Mouse (Mus musculus): Measurements from ENCODE around the gene Ddah2.

- TF ChIP-seq CTCF (IDR thresholded peaks at IDR 0.05; ENCODE audit: low read depth): no peak
- TF ChIP-seq EP300 (IDR thresholded peaks at IDR 0.05; ENCODE audit: low read depth): no peak
Observed at GRCm38 (mm10) chr17:35096597-35096996, 37.8 kb downstream of the Ddah2 start.

All from heart, postnatal 0 days (tissue).